Mouse (Mus musculus) left cerebral cortex, adult 2 months (tissue): ENCODE data around the gene Pilrb1. TPM values are rescaled to one million over a fixed set of nuclear protein-coding genes. Genes with fewer than 3 reads are reported as not detected.
"Not testable (repeated sequence)": the region's sequence is repeated elsewhere in the genome, so short reads cannot be mapped to it uniquely, and the experiment has no call there.

ENCODE experiments used
- DNase-seq, 2 experiments: peaks; one replicate each; pipeline ENCODE4 v3.0.0; 2021 to 2022; ENCODE audit warnings: low spot score in 2 of 2, mixed read lengths in 1 of 2; ENCODE audit errors: extremely low spot score in 1 of 2
- H3K27ac ChIP-seq: fragments of 200-600 bp; 2 replicates; pipeline ENCODE4 v1.8.1; 2022
- H3K4me3 ChIP-seq: fragments of 200-600 bp; 2 replicates; pipeline ENCODE4 v1.8.1; 2022
- CTCF ChIP-seq: fragments of 200-600 bp; IDR thresholded peaks from 2 replicates; pipeline ENCODE4 v1.8.1; 2022; ENCODE audit warnings: antibody characterized with exemption, mild to moderate bottlenecking, moderate library complexity
- intact Hi-C: fragments of 180-260 bp; cut with DNase I; formaldehyde crosslinking; loops from one replicate; pipeline ENCODE4 v1.15.1; 2025
- long read RNA-seq, 2 experiments: library from polyadenylated mRNA; stranded (forward); transcript quantifications; one replicate each; pipeline ENCODE4 v2.0.0; 2021; ENCODE audit warnings: borderline mapping rate in 2 of 2
- total RNA-seq, 2 experiments: library from RNA; stranded (reverse); gene quantifications; 2 replicates each; pipeline ENCODE4 v1.2.3; 2021

The Pilrb1 gene
- total RNA-seq = not detected
- long read RNA-seq, experiment 1 = 0 reads
- long read RNA-seq, experiment 2 = 0 reads

DNA sequence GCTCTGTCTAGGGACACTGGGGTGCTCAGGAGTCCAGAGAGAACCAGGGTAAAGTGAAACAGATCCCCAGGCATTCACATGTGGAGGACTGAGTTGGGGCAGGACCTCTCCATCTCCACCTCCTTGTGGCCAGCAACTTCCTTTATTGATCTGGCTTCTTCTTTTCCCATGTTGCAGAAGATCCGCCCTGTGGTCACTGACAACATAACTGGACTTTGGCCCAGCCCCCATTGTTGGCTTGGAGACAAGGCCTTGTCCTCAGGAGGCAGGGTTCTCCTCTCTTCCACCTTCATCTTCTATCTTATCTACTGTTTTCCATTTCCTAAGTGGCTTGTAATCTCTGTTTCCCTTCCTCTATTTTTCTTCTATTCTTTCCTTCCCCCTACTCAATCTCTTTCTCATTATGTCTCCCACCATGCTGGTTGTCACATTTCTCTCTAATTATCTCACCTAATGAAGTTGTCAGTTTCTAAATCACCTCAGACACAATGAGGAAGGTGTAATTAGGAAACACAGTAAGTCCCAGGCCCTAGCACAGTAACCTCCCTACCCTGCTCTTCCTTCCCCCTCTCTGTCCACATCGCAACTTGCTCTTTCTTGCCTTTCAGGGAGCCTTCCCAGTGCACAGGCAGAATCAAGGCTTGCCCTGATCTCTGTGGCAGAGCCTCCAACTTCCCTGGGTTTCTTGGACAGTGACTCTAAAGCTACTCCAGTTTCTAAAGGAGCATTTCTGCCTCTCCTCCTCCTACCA is at the start of gene Pilrb1:
Pilrb1 (minus strand) TSS at position 147 of the 751 bp plus-strand sequence.
- intact Hi-C loops, H3K27ac ChIP-seq, DNase-seq, H3K4me3 ChIP-seq: not testable (repeated sequence)

DNA sequence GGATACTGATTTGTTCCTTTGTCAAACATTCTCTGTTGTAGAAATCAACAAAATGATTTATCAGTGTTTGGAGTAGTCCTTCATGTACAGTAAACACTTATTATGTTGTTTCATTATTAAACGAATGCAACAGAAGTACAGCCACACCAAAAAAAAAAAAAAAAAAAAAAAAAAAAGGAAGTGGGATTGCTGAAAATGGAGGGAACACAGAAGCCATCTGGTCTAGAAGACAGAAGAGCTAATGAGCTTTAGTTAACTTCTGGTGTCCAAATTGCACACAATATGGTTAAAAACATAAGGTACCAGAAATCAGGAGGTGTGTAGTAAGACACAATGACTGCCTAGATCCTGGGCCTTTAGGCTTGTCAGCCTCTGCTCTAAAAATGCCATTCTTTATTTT is 39.9 kb upstream of the Pilrb1 start:
- Histone ChIP-seq H3K27ac (no peak overlapping the region), H3K4me3 (no peak overlapping the region)
- intact Hi-C loops = no loop called here
- no peak for TF ChIP-seq CTCF
- DNase-seq = no peak

DNA sequence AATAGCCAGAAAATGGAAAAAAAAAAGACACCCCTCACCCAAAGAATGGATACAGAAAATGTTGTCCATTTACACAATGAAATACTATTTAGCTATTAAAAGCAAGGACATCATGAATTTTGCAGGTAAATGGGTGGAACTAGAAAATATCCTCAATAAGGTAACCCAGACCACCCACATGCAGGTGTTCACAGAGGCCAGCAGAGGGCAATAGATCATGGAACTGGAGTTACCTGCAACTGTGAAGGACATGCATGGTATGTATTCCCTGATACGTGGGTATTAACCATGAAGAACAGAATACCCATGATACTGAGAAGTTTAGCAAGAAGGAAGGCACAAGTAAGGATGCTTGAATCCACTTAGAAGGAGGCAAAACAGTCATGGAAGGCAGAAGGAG is 35.0 kb upstream of the Pilrb1 start:
- Histone ChIP-seq H3K27ac (no peak overlapping the region), H3K4me3 (no peak overlapping the region)
- no peak for DNase-seq
- TF ChIP-seq CTCF = no peak; the same call in none of the 2 replicates
- intact Hi-C loops = no loop called here

DNA sequence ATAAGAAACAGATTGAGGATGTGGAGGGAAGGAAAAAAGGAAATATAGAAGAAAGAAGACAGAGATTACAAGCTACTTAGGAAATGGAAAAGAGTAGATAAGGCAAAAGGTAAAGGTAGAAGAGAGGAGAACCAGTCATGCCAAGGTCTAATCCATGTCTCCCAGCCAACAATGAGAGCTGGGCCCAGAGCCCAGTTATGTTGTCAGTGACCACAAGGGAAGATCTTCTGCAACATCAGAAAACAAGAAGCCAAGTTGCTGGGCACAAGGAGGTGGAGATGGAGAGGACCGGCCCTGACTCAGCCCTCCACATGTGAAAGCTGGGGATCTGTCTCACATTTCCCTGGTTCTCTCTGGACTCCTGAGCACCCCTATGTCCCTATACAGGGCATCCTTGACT is 29.8 kb upstream of the Pilrb1 start:
- TF ChIP-seq CTCF = no peak
- no peak overlapping the region for H3K4me3 ChIP-seq
- intact Hi-C loops = loop anchor here (2.0 to 5.0 kb wide), 4 partner anchors 65 to 270 kb away; partner anchors contain the start of gene Zfp113
- no peak overlapping the region for H3K27ac ChIP-seq
- no peak for DNase-seq

DNA sequence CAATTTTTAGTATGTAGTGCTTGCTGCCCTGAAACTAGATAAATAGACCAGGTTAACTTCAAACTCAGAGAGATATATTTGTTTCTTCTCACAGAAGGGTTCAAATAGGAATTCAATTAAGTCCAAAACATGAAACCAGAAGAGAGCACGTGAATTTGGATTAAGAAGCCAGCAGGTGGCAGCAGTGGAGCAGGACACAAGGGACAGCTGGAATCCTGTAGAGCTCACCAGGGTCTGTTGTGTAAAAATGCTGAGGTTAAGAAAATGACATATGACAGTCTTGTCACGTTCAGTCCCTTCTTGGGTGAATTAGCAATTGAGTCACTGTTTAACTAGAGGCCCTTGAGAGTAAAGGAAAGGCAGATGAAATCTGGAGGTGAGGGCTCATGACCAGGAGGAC is 28.0 kb upstream of the Pilrb1 start:
- intact Hi-C loops = loop anchor here (1.0 to 5.0 kb wide), 5 partner anchors 66 to 271 kb away; partner anchors contain the start of gene Zfp113
- peak; percentile 73 for TF ChIP-seq CTCF
- H3K4me3 ChIP-seq = no peak overlapping the region
- DNase-seq = peak; percentile 55 to 56
- H3K27ac ChIP-seq = no peak overlapping the region

DNA sequence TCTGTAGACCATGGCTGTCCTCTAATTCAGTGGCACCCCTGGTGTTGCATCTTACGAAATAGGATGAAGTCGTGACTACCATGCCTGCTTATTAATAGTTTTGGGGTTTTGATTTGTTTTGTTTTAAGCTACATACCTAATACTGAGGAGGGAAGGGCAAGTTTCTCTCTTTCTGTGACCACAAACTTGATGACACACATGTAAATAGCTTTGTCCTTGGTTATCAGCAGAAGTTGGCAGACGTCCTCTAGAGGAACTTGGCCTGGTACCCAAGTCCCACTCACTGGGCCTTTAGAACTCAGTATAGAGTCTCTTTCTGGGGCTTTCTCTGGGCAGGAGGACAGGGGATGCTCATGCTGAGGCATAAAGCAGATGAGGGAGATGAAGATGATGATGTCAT is 25.4 kb upstream of the Pilrb1 start:
- no peak for DNase-seq
- no peak for TF ChIP-seq CTCF
- intact Hi-C loops = no loop called here
- no peak overlapping the region for H3K4me3 ChIP-seq
- no peak overlapping the region for H3K27ac ChIP-seq

DNA sequence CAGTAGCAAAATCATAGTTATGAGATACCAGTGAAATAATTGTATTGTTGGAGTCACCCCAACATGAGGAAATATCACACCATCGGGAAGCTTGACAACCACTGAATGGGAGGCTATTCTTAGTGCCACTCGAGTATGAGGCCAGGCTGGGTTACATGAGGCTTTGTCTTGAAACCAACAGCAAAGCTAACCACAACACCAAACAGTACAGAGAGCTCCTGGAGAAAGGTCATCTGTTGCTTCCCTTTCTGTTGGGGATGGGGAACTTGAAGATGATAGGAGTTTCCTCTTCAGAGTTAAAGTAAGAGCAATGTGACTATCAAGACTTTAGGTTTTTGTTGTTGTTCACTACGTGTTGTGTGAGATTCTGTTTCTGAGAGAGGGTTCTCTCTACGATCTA is 25.0 kb upstream of the Pilrb1 start:
- no peak overlapping the region for H3K4me3 ChIP-seq
- intact Hi-C loops = no loop called here
- no peak overlapping the region for H3K27ac ChIP-seq
- no peak for DNase-seq
- TF ChIP-seq CTCF = no peak

DNA sequence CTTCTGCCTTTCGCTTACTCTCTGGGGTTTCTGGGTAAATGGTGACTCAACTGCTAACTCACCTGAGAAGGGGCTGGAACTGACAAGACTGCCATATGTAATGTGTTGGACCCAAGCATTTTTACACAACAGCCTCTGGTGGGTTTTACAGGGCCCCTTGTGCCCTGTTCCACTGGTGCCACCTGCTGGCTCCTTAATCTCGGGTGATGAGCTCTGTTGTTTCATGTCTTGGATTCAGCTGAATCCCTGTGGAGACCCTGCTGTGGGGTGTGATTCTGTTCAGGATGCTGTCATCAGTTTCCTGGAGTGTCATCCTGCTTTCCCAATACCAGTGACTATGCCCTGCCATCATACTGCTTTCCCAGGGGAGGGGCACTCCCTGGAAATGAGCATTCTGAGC is 20.0 kb upstream of the Pilrb1 start:
- no peak for DNase-seq
- intact Hi-C loops = loop anchor here (1.0 kb wide), 1 partner anchor 91 kb away; the partner anchor contains the start of genes Mepce and Zcwpw1
- peak; percentile 42 for TF ChIP-seq CTCF
- H3K27ac ChIP-seq = no peak overlapping the region
- H3K4me3 ChIP-seq = no peak overlapping the region

DNA sequence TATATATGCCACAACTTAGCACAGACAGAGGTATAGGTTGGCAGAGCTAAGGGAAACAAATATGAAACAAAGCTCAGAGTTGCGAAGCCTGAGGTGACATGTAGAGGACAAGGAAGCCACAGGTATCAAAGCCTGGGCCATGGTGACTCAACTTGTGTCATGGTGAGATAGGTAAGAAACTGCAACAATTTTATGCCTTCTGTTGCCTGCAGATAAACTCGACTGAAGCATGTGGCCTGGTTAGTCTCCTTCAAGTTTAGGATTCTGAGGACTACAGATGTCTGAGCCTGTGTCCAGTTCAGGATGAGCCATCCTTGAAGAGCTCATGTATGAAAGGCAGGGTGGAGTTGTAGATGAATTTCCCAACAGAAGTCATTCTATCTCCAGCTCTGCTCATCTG is 17.1 kb upstream of the Pilrb1 start:
- TF ChIP-seq CTCF = no peak
- H3K4me3 ChIP-seq = no peak overlapping the region
- no peak for DNase-seq
- no peak overlapping the region for H3K27ac ChIP-seq
- intact Hi-C loops = no loop called here

DNA sequence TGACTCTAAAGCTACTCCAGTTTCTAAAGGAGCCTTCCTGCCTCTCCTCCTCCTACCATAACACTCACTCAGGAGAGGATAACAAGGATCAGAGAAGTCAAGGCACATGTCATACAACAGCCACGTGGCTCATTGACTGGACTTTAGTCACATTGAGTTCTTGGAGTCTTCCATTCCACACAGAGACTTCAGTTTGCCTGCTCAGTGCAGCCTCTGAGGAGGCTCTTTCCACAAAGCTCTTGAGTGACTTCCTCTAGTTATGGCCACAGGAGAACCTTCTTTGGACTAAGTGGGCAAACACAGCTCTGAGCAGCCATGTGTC is 14.4 kb upstream of the Pilrb1 start:
- intact Hi-C loops, DNase-seq, H3K27ac ChIP-seq, H3K4me3 ChIP-seq: not testable (repeated sequence)

DNA sequence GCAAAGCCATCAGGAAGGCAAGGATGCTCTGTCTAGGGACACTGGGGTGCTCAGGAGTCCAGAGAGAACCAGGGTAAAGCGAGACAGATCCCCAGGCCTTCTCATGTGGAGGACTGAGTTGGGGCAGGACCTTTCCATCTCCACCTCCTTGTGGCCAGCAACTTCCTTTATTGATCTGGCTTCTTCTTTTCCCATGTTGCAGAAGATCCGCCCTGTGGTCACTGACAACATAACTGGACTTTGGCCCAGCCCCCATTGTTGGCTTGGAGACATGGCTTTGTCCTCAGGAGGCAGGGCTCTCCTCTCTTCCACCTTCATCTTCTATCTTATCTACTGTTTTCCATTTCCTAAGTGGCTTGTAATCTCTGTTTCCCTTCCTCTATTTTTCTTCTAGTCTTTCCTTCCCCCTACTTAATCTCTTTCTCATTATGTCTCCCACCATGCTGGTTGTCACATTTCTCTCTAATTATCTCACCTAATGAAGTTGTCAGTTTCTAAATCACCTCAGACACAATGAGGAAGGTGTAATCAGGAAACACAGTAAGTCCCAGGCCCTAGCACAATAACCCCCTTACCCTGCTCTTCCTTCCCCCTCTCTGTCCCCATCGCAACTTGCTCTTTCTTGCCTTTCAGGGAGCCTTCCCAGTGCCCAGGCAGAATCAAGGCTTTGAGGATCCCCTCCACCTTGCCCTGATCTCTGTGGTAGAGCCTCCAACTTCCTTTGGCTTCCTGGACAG is 13.9 kb upstream of the Pilrb1 start, which contains the start of gene Pilrb2:
Pilrb2 (minus strand) TSS at position 172 of the 737 bp plus-strand sequence.
- H3K27ac ChIP-seq, H3K4me3 ChIP-seq, DNase-seq, intact Hi-C loops: not testable (repeated sequence)

DNA sequence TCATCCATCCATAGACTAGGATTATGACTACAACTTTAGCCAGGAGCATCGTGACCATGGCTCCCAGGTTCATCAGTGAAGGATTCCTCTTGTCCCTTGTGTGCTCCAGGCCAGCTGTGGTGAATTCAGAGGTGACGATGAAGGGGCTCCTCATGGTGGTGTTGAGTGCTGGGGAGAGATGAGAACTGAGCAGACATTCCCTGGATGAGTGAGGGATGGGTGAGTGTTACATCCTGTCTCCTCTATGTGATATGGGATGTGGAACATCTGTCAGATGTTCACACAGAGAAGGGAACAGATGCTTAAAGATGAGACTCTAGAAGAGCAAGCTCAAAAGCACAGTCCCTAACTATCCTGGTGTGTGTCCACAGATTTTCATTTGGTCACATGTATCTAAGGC is 10.7 kb upstream of the Pilrb1 start:
- DNase-seq, H3K4me3 ChIP-seq, H3K27ac ChIP-seq: not testable (repeated sequence)
- intact Hi-C loops = loop anchor here (1.0 kb wide), 1 partner anchor 14 kb away; no protein-coding TSS in a partner anchor

DNA sequence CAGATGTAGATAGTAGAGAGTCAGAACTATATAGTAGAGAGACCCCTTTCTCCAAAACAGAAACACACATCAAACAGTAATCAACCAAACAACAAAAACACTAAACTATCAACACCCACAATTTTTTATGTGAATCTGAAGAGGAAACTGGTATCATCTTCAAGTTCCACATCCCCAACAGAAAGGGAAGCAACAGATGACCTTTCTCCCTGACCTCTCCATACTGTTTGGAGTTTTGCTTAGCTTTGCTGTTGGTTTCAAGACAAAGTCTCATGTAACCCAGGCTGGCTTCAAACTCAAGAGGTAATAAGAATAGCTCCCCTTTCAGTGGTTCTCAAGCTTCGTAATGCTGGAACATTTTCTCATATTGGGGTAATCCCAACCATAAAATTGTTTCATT is 6.1 kb upstream of the Pilrb1 start:
- H3K4me3 ChIP-seq, intact Hi-C loops, H3K27ac ChIP-seq, DNase-seq: not testable (repeated sequence)

DNA sequence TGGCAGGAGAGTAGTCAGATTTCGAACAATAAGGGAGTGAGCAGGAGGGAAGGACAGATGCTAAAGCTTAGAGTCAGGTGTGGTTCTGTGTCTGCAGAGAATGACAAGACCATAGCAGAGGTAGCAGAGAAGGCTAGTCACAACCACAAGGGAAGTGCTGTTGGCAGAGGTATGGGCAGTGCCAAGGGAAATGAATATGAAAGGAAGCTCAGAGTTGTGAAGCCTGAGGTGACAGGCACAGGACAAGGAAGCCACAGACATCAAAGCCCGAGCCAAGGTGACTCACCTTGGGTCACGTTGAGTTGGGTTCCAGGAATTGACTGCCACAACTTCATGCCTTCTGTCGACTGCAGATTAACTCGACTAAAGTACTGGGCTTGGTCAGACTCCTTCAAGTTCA is 1.0 kb downstream of the Pilrb1 start:
- DNase-seq, H3K27ac ChIP-seq, H3K4me3 ChIP-seq, intact Hi-C loops: not testable (repeated sequence)

DNA sequence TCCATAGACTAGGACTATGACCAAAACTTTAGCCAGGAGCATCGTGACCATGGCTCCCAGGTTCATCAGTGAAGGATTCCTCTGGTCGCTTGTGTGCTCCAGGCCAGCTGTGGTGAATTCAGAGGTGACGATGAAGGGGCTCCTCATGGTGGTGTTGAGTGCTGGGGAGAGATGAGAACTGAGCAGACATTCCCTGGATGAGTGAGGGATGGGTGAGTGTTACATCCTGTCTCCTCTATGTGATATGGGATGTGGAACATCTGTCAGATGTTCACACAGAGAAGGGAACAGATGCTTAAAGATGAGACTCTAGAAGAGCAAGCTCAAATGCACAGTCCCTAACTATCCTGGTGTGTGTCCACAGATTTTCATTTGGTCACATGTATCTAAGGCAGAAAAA is 3.0 kb downstream of the Pilrb1 start:
- intact Hi-C loops = loop anchor here (1.0 kb wide), 1 partner anchor 13 kb away; no protein-coding TSS in a partner anchor
- not testable (repeated sequence) for DNase-seq, H3K4me3 ChIP-seq, H3K27ac ChIP-seq

DNA sequence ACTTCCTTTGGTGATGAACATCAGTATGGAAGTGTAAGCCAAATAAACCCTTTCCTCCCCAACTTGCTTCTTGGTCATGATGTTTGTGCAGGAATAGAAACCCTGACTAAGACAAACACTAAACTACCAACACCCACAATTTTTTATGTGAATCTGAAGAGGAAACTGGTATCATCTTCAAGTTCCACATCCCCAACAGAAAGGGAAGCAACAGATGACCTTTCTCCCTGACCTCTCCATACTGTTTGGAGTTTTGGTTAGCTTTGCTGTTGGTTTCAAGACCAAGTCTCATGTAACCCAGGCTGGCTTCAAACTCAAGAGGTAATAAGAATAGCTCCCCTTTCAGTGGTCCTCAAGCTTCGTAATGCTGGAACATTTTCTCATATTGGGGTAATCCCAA is 7.6 kb downstream of the Pilrb1 start:
- intact Hi-C loops, H3K27ac ChIP-seq, H3K4me3 ChIP-seq, DNase-seq: not testable (repeated sequence)

DNA sequence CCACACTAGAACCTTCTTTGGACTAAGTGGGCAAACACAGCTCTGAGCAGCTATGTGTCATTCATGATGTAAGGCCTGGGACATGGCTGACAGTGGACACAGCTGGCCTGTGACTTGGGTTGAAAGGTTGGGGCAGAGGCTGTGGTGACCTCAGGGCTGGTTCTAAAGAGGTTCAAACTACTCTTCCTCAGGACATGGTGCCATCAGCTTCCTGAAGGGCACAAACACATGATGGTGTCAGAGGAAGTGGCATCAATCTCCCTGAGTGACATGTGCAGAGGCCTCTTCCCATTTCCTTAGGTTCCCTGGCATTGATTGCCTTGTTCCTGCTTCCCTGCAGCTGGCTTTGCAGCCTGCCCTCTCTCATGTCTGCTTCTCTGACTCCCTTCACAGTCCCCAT is 20.8 kb downstream of the Pilrb1 start:
- DNase-seq, intact Hi-C loops, H3K27ac ChIP-seq, H3K4me3 ChIP-seq: not testable (repeated sequence)
